Mouse (Mus musculus): ENCODE results near the gene Trpv6.

Trpv6 gene

DNA sequence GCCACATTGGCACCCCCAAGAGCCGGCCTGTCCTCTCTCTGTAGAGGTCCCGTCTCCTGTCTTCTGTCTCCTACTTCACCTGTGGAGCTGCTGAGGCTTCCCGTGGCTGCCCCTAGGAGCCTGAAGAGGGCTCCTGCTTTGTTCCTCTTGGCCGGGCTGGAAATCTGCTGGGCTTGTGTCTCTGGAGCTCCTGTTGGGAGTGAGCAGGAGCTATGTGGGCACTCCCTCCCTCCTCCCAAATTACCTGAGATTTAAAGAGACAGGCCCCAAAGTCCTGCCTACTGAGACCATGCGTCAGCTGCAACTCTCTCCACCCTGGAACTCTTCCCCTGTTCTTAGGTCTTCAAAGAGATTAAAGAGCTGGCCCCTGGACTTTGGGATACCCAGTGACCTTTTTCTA lies at the start of gene Trpv6:
Trpv6 (minus strand) TSS at position 228 of the 400 bp plus-strand sequence.
- no peak for DNase-seq (ENCODE audit: low spot score in 2 of 2)

DNA sequence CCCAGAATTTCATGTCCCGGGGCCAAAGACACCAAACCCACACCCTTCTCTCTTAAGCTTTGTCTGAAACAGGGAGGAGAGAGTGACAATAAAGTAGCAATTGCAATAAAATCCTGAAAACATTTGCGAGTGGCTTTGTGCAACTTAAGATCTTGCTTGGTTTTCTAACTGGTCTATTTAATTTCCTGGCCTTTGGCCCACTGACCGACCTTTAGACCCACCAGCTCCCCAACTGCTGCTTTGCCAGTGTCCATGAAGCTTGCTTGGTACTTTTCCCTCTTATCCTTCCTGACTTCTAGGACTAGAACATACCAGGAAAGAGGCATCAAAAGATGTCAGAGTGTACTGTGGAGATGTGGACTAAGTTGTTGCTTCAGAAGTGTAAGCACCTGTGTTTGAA lies 49.4 kb upstream of the Trpv6 start:
- DNase-seq (ENCODE audit: low spot score in 2 of 2) = no peak

DNA sequence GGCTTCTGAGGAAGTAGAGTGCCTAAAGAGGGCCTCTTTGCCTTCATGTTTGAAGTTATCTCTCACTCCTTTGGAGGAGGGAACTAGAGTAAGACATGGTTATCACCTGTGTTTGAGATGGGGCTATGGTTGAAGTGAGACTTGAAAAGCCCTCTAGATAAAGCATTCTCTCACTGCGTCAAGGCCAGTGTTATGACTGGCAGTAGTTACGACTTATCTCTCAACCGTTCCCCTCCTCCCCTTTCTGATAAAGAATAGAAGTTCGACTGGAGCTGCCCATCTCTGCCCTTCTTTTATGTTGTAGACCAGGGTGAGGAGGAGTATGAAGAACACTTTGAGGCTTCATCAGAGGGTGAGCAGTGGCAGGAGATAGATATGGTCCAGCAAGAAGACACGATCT lies 48.7 kb upstream of the Trpv6 start:
- DNase-seq (ENCODE audit: low spot score in 2 of 2) = no peak

DNA sequence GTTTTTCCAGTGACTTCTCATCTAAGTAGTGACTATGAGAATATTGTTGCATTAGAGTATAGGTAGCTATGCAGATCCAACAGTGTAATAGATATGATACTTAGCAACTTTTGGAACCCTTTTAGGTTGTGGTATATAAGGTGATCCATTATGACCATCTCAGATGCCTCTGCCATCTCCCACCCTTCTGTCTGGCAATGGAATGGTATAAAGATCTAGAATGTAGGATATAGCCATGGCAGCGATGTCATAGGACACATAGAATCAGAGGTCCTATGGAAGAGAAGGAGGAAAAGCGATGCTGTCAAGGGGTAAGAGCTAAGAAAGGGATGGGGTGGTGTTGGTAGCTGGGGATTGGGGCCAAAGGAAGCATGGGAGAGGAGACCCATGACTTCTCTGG lies 47.9 kb upstream of the Trpv6 start, which contains the start of gene Llcfc1:
Llcfc1 (plus strand) TSS at position 301 of the 400 bp plus-strand sequence.
- DNase-seq (ENCODE audit: low spot score in 2 of 2) = no peak

DNA sequence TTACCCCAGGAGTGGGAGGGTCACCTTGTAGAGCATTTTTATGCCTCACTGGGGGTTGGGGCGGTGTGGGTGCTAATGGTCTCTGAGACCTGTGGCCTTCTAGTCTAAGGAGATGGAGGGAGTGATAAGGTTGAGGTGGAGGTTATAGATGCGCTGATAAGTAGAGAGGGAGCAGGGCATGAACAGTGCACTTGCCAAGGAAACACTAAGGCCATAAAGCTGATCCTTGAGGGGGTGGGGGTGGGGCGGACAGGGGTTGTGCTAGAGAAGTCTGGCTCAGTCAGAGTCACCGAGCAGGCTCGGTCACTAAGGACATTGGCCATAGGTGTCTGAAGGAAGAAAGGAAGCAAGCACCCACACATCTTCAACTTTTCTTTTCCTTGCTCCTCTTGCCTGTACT lies 45.5 kb upstream of the Trpv6 start:
- no peak for DNase-seq (ENCODE audit: low spot score in 2 of 2)

DNA sequence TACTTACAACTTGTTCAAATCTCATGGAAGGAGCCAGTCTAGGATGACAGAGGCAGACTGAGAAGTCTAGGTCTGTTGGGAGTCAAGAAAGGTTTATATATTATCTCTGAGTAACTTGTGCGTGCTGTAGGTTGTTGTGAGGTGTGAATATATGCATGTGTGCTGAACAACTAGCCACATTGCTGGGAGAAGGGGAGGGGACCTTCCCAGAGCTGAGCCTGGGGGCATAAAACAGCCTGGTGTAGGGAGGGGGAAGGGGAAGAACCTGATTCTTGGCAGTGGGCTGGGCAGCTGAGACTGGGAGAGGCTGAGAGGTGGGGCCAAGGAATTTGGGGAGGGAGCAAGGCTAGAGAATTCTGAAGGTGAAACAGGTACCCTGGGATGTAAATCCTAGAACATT lies 44.5 kb upstream of the Trpv6 start, which contains the start of gene Trpv5:
Trpv5 (minus strand) TSS at position 101 of the 400 bp plus-strand sequence.
- DNase-seq (ENCODE audit: low spot score in 2 of 2) = no peak

DNA sequence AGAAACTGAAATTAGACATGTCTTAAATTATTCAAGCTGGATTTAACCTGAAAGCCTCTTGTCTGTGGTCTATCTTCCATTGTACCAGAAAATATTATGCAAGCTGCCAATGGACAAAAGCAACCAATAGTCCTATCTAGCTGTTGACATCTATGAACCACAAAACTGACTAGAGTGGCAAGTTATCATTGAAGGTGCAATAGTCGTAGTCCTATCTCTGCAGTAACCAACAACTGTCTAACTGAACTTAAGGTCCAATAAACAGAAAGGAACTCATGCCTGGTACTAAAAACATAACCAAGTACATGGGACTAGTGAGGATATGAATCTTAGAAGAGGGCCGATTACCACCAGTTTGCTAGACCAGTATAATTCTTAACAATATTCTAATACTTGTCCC lies 40.3 kb upstream of the Trpv6 start:
- no peak for DNase-seq (ENCODE audit: low spot score in 2 of 2)

DNA sequence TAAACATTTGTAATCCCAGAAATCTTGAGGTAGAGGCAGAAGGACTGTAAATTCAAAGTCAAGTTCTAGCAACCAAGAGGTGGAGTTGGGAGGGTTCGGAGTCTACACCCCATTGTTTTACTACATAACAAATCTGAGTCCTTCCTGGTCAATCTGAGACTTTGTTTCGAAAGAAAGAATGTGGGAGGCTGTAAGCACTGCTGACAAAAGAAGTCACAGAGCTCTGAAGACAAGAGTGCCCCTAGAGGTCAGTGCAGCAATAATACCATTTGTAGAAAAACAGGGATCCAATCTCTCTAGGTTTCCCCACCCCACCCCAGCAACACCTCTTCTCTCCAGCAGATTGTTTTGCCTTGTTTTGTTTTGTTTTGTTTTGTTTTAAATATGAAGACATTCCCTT lies 26.1 kb upstream of the Trpv6 start:
- no peak for DNase-seq (ENCODE audit: low spot score in 2 of 2)

DNA sequence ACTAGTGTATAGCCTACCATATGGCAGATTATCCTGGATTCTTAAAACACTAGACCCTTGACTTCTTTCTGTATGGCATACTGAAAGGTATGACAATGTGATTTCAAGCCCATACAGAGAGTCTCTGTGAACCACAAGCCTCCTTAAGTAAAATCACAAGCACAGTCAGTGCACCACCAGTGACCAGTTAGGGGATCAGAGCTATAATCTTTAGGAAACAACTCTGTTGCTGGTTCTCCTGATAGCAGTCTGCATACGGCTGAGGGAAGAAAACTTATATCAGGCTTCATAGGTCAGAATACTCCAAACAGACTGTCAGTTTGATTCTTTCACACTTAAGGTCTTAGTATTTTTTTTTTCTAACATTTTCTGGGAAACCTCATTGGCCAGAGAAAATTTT lies 22.3 kb upstream of the Trpv6 start:
- no peak for DNase-seq (ENCODE audit: low spot score in 2 of 2)

DNA sequence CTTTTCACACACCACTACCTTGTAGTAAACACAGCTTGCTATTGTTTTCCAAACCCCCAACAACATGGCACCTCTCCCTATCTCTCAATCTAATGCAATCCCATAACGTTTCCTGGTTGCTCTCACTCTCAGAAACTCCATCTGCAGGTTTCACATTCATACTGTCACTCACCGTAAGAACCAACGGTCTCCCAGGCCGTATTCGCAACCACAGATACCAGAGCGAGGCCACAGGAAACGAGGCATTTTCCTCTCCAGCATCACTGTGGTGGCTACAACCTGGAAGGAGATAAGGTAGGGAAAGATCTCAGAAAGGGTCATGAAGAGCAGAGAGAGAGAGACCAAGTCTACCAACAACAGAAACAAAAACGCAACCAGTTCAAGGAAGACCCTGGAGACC lies 18.4 kb upstream of the Trpv6 start:
- DNase-seq (ENCODE audit: low spot score in 2 of 2) = no peak

DNA sequence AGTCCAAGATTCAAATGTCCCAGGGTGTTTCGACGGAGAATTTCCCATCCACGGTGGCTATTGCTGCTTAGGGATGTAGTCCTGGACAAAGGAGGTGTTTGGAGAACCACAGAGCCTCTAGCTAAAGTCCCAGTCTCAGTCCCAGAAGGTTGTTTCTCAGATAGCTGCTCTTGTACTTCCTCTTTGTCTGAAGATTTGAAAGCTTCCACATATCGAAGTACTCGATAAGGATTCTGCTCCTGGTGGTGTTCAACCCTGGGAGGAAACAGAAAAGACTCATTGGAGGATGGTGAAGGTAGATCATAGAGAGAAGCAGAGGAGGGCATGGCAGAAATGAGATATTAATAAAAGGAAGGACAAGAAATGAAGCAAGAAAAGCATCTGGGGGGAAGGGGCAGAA lies 17.0 kb upstream of the Trpv6 start:
- DNase-seq (ENCODE audit: low spot score in 2 of 2) = no peak

DNA sequence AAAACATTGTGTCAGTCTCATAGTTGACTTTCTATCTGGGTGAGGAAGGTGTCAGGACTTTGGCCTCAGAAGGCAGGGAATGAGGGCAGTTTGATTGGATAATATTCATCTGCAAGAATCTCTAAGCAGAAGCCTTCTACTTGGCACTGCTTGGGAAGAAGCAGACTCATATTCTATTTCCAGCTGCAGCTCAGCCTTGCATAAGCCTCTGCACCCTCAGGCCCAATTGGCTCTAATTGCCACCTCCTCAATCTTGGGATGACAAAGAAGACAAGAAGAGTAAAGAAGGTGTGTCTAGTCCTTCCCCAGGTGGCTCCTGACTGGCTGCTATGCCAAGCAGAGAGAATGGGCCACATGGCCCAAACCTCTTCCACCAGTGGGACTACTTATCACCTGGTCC lies 10.5 kb upstream of the Trpv6 start:
- no peak for DNase-seq (ENCODE audit: low spot score in 2 of 2)

DNA sequence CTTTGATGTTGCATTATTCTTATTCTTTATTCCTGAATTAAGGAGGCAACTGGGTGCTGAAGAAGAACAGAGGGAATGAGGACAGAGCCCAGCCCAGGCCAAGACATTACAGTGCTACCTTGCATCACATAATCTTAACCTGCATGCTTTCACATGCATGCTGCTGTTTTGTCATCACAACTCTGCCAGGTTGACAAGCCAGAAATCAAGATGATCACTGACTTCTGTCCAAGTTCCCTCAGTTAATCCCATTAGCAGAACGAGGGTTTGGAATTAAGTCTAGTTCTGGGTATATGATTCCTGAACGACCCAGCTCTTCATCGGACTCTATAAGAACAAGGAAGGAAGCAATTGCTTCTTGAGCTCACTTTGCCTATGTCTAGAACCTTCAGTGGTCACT lies 10.0 kb upstream of the Trpv6 start:
- DNase-seq (ENCODE audit: low spot score in 2 of 2) = no peak

DNA sequence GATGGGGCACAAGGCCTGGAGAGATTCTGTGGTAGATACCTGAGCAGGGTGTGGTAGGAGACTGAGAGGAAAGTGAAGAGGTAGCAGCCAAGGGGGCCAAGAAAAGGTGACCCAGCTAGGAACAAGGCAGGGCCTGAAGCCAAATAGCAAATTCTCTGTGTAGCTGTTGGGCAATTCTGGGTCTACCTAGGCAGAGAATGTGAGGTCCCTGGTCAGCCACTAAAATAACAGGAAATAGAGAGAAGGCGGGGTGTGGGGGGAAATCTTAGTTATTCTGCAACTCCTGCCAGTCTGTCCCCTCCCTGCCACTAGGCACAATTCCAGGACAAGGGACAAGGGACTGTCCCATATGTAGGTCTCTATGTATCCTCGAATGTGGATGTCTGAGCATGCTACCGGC lies 7.0 kb upstream of the Trpv6 start:
- no peak for DNase-seq (ENCODE audit: low spot score in 2 of 2)

DNA sequence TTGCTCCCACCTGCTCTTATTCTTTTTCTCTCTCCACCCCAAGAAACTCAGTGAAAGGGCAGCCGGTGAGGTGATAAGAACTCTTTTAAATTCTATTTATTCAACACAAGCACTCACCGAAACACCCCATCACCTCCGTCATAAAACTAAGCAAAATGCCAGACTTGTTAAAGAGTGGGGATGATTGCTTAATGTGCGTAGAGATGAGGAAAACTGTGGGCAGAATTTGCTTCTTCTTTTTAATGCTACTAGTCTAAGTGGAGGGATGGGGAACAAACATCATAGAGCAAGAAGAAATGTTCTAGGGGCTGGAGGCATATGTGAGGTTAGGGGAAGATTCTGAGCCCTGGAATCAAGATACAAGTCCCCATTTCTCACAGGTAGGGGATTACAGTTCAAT lies 6.6 kb upstream of the Trpv6 start:
- no peak for DNase-seq (ENCODE audit: low spot score in 2 of 2)

DNA sequence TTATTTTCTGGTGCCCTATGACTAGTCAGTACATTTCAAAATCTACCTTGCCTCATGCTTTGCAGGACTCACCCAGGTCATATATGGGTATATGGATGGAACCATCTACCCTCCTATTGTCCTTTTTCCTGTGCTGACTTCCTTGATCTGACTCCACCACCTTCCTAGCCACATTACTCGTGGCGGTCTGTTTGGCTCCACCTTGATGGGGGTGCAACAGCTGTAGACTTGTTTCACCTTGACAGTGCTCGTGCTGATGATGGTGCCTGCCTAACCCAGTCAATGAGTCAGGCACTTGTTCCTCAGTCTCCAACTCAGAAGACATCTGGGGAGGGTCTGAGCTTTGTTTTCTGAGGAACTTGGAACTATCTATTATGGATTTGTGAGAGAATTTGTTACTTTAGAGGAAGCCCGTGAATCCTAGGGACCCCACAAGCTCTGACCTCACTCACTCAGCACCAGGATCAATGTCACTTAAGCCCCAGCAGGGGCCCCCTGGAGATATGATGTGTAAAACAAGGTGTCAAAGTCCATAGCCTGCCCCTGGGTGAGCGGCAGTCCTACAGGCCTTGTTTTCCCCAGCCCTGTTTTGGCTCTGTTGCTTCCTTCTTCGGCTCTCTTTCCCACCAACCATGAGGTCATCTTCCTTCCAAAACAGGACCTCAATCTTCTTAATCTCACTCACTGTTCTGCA lies 5.1 kb upstream of the Trpv6 start:
- DNase-seq (ENCODE audit: low spot score in 2 of 2) = no peak

DNA sequence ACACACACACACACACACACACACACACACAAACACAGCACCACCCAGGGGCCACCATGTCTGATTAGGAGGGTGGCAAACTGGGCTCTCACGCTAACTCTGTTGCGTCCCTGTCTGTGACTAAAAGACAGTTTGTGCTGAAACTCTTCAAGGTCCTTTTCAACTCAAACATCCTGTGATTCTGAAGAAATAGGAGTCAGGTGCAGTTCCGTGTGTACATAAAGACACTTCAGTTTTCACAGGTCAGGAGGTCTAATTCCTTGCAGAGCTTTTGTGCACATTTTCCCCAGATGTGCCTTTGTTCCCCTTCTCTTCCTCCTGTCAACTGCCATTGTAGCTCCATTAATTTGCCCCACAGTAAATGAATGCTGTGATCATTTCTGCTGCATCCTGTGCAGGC lies 4.2 kb upstream of the Trpv6 start:
- DNase-seq (ENCODE audit: low spot score in 2 of 2) = no peak

DNA sequence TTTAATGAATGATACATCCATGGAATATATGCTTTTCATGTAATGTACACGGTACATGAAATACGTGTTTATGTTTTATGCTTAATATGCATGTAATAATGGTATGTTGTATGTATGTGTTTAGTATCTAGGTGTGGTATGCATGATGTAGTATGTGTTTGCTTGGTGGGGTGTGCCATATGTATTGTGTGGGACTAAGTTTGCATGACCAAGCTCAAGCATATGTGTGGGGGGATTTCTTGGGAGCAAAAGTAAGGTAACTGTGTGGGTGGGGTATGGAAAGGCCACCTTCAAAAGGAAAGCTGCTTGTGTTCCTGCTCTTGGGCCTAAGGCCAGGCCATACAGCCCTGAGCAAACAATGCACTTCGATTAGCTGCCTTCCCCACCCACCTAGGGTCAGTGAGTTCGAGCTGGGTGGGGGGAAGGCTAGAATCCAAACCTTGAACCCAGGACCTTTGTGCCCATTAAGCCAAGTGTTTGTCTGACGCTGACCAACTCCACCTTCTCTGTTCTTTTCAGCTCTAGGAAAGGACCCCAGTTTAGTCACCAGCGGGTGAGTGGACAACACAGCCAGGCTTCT lies 1.8 kb upstream of the Trpv6 start:
- no peak for DNase-seq (ENCODE audit: low spot score in 2 of 2)

DNA sequence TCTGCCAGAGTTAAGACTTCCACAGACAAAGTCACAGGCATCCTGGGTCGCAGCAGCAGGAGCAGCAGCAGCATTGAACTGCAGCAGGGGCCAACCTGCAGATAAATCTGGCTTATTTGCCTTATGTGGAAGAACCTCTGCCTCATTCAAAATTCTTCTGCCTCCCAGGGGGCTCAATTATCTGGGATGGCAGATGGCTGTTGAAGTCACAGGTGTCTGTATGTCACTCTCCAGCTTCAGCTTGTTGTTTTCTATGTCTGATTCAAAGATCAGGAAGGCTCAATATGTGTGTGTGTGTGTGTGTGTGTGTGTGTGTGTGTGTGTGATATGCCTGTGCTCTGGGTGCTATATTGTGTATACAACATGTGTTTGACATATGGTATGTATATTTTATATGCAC lies 1.2 kb upstream of the Trpv6 start:
- DNase-seq (ENCODE audit: low spot score in 2 of 2) = no peak

DNA sequence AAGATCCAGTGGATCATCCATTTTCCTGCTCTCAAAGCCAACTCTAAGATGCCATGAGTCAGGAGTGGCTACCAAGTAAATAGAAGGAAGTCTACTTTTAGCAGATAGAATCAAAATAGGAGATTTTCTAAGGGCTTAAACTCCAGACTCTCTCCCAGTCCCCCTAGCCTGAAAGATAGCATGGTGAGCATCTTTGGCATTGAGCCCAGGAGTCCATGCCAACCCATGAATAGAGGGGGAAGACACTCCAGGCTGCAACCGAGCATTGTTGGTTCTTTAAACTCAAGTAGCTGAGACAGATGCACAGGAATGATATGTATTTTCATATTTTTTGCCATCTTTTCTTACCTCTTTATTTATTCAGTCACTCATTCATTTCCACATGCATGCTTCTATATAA lies 994 bp downstream of the Trpv6 start:
- DNase-seq (ENCODE audit: low spot score in 2 of 2) = no peak

DNA sequence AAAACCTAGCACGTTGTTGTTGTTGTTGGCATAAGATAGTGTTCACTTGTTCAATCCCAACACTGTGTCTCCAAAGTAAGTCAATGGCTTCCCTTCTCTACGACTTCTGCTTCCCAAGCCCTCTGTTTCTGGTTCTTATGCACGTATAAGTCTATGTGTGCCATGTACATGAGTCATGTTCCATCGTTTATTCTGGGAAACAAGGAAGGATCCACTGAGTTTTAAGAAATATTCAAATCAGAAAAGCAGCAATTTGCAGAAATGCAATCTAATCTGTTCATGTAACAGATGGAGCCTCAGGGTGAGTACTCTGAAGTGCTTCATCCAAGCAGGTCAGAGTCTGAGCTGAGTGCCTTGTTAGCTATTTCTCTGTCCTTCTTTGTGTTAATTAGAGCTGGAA lies 4.7 kb downstream of the Trpv6 start:
- DNase-seq (ENCODE audit: low spot score in 2 of 2) = no peak

DNA sequence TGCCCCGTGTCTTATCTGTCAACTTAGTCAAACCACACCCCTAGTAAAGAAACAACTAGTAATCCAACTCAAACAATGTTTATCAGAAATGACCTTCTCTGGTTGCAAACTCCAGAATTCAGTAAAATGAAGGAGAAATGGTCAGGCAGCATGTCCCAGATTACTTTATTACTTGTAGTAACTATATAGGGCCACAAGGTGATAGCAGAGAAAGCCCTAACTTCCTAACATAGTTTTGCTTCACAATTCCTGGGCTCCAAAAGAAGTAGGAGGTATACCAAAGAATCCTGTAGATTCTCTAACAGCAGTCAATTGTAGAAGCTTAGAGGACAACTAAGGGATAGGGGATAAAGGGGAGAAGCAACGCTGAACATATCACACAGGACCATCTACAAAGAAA lies 5.4 kb downstream of the Trpv6 start:
- no peak for DNase-seq (ENCODE audit: low spot score in 2 of 2)

DNA sequence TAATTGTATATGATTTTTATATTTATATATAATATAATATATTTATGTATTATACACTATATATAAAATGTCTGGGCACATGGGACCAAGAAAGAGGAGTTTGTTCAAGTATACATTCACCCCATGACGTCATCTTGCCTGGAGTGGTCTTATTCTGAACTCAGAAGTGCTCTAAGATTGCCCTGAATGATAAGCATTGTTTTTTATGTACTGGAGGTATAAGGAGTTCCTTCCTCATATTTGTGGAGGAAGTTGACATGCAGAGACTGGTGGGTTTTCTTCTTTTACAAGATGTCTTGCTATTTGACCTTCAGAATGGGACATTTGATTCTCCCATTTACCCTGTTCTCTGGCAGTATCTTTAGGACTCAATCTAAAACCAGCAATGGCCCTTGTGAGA lies 8.0 kb downstream of the Trpv6 start:
- no peak for DNase-seq (ENCODE audit: low spot score in 2 of 2)

DNA sequence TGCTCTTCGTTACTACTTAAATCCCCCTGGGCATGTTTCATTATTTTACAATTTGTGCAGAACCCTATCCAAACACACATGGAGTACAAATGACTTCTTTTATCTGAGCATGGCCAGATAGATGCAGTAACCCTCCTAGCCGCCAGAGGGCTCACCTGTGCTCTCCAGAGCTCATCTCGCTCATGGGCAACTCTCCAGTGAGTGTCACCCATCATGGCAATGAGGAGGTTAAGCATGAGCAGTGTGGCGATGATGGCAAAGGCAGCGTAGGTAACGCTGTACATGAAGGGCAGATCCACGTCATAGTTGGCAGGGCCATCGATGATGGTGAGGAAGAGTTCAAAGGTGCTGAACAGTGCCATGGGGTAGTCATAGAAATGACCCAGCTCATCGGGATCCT lies 13.5 kb downstream of the Trpv6 start:
- DNase-seq (ENCODE audit: low spot score in 2 of 2) = peak in 1 of 2 experiments; percentile 76
